Mouse (Mus musculus): ENCODE measurements around the gene Stxbp5. TPM values are rescaled to one million over a fixed set of nuclear protein-coding genes. Genes with fewer than 3 reads are reported as not detected.

The Stxbp5 gene
- polyA plus RNA-seq, 1 experiment from 2014 or later, result 2.8 TPM

DNA sequence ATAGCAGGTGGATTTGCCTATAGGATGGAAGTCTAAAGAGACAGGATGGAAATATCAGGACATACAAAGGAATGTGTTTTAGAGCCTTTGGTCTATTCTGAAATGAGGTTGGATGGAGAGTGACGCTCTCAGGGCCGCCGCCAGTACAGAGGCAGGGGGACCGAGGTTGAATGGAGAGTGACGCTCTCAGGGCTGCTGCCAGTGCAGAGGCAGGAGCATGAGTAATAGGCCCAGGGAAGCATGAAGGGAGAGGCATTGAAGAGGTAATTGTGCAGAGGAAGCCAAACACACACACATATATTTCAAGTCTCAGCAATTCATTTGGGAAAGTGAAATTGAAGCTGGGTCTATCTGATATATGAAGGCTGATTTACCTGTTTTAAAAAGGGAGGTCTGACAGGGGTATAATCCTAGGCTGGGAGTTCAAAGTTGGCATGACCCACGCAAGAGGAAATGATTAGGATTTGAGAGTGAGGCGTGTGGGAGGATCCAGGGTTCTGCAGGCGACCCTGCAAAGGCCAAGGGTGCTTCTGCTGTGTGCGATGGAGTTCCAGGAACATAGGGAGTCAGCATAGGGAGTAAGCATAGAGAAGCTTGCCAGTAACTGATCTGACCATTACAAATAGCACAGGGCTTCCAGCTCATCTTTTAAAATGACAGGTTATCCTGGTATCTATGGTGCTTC, 168.7 kb downstream of the Stxbp5 start:
- no peaks in the 10 kb centered on the region for H3K9me3 ChIP-seq (ENCODE audit: control insufficient read depth, low read length)
- H3K4me3 ChIP-seq (ENCODE audit: low read depth, low read length), result no peak overlapping the region
- no peak for DNase-seq (ENCODE audit: low spot score)
- H3K27me3 ChIP-seq (ENCODE audit: control insufficient read depth, insufficient read depth, low read length), result no peaks in the 10 kb centered on the region
- no peak overlapping the region for H3K4me2 ChIP-seq (replicated peaks; ENCODE audit: low read depth)
- 76% methylated on average over 9 of the region's 9 CpGs for whole genome bisulfite sequencing
- ATAC-seq (ENCODE audit: low FRiP score, low TSS enrichment), result no peak
- H3K4me1 ChIP-seq (replicated peaks; ENCODE audit: control insufficient read depth, insufficient read depth), result no peaks in the 10 kb centered on the region
- no peak overlapping the region for H3K27ac ChIP-seq (replicated peaks)
- no peak overlapping the region for H3K9ac ChIP-seq (ENCODE audit: low read length)
- H3K36me3 ChIP-seq (ENCODE audit: control insufficient read depth, insufficient read depth, low read length), result no peaks in the 10 kb centered on the region
- TF ChIP-seq CTCF (IDR thresholded peaks at IDR 0.05; ENCODE audit: low read depth) (no peak), EP300 (optimal IDR thresholded peaks at IDR 0.05) (no peak)

DNA sequence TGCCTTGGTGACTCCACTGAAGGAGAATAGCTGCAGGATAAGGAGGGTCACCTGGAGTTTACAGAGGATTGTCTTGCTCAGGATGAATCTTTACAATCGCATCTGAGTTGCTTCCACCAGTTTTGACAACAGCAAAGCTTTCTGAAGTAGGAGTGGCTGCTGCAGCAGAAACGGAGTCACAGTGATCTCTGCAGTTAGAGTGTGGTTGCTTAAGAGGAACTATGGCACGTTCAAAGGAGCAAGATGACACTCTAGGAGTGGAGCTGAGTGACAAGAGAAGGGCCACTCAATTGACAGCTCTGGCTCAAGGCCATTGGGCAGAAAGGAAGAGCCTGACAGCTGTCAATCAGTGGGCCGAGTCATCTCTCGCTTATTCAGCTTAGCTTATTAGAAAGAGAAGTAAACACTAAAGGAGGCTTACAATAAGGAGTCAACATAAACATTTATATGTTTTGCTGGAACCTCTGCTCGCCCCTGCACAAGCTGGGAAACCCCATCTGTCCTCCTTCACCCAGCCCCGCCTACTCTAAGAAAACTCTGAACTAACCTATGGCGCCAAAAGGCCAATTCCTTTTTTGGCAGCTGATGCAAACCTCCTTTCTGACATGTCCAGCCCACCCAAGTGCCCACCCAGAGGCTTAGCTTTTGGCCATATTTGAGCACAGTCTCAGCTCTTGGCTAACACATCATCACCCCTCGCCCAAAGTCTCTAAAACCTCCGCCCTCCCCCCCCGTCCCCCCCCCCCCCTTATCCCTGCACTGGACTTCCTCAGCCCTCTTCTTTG, 178.2 kb downstream of the Stxbp5 start:
- Histone ChIP-seq H3K9ac (ENCODE audit: low read length) (no peak overlapping the region), H3K27me3 (ENCODE audit: control insufficient read depth, insufficient read depth, low read length) (no peaks in the 10 kb centered on the region), H3K4me1 (replicated peaks; ENCODE audit: control insufficient read depth, insufficient read depth) (no peaks in the 10 kb centered on the region), H3K9me3 (ENCODE audit: control insufficient read depth, low read length) (no peaks in the 10 kb centered on the region), H3K4me2 (replicated peaks; ENCODE audit: low read depth) (no peak overlapping the region), H3K27ac (replicated peaks) (no peak overlapping the region), H3K4me3 (ENCODE audit: low read depth, low read length) (no peak overlapping the region), H3K36me3 (ENCODE audit: control insufficient read depth, insufficient read depth, low read length) (no peaks in the 10 kb centered on the region)
- peak; percentile 21; the same call in 1 of the 2 replicates for ATAC-seq (ENCODE audit: low FRiP score, low TSS enrichment)
- 62% methylated on average over 11 of the region's 11 CpGs for WGBS
- DNase-seq (ENCODE audit: low spot score), result no peak
- TF ChIP-seq CTCF (IDR thresholded peaks at IDR 0.05; ENCODE audit: low read depth), result no peak
- TF ChIP-seq EP300 (optimal IDR thresholded peaks at IDR 0.05), result no peak

DNA sequence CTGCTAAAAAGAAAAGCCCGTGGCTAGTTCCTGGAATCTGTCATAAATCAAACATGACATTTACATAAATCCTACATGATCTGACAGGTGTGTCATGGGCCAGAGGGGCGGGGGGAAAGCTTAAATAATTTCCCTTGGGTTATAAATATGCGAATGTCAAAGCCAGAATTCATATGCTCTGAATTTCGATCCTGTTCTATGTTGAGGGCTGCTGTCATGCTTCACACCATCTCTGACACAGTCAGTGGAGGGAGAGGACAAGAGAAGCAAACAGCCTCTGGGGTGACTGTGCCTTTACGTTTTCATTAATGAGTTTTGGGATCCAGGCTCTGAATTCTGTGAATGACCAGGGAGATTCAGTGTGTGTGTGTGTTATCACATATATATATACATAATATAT, 180.9 kb downstream of the Stxbp5 start:
- ATAC-seq (ENCODE audit: low FRiP score, low TSS enrichment), result no peak
- no peak overlapping the region for H3K4me3 ChIP-seq (ENCODE audit: low read depth, low read length)
- no peak overlapping the region for H3K9ac ChIP-seq (ENCODE audit: low read length)
- no peaks in the 10 kb centered on the region for H3K9me3 ChIP-seq (ENCODE audit: control insufficient read depth, low read length)
- no peak overlapping the region for H3K4me2 ChIP-seq (replicated peaks; ENCODE audit: low read depth)
- TF ChIP-seq EP300 (optimal IDR thresholded peaks at IDR 0.05) (no peak), CTCF (IDR thresholded peaks at IDR 0.05; ENCODE audit: low read depth) (no peak)
- H3K36me3 ChIP-seq (ENCODE audit: control insufficient read depth, insufficient read depth, low read length), result no peaks in the 10 kb centered on the region
- no peaks in the 10 kb centered on the region for H3K27me3 ChIP-seq (ENCODE audit: control insufficient read depth, insufficient read depth, low read length)
- H3K27ac ChIP-seq (replicated peaks), result no peak overlapping the region
- no peaks in the 10 kb centered on the region for H3K4me1 ChIP-seq (replicated peaks; ENCODE audit: control insufficient read depth, insufficient read depth)
- no peak for DNase-seq (ENCODE audit: low spot score)
- WGBS, result 59% methylated on average over 5 of the region's 5 CpGs

DNA sequence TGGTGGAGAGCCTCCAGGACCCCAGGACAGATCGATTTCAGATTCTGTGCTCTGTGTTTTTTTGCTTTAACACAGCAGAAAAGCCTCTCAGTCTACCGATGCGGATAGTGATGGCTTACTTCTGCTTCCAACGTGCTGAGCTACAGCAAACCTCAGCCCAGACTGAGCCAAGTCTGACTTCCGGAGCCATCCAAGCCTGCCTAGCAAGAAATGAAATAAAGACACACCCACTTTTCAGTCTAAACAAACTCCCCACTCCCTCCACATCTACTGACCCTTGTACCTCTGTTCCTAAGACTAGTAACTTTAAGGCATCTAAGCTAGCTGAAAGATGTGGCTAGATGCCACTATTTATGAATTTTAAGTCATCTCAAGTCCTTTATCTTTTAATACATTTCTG, 182.8 kb downstream of the Stxbp5 start:
- WGBS, result 21% methylated on average over 5 of the region's 5 CpGs
- peak; percentile 47 for DNase-seq (ENCODE audit: low spot score)
- H3K4me1 ChIP-seq (replicated peaks; ENCODE audit: control insufficient read depth, insufficient read depth), result no peaks in the 10 kb centered on the region
- H3K27me3 ChIP-seq (ENCODE audit: control insufficient read depth, insufficient read depth, low read length), result no peaks in the 10 kb centered on the region
- TF ChIP-seq CTCF (IDR thresholded peaks at IDR 0.05; ENCODE audit: low read depth), result no peak
- no peaks in the 10 kb centered on the region for H3K9me3 ChIP-seq (ENCODE audit: control insufficient read depth, low read length)
- H3K27ac ChIP-seq (replicated peaks), result 0 out of 2 replicates have a peak overlapping the region, but pooled peaks have one; percentile 24
- no peak overlapping the region for H3K4me2 ChIP-seq (replicated peaks; ENCODE audit: low read depth)
- no peak overlapping the region for H3K9ac ChIP-seq (ENCODE audit: low read length)
- H3K36me3 ChIP-seq (ENCODE audit: control insufficient read depth, insufficient read depth, low read length), result no peaks in the 10 kb centered on the region
- peak; percentile 89 for ATAC-seq (ENCODE audit: low FRiP score, low TSS enrichment)
- no peak overlapping the region for H3K4me3 ChIP-seq (ENCODE audit: low read depth, low read length)

Other genes with a start within 250 kb of the Stxbp5 start
- gene Samd5, start 225.9 kb downstream of the Stxbp5 start, polyA plus RNA-seq (2015; fragmentation: Nextera tagmentation; extraction: Ambion mirVana), result 4.6 and 4.7 TPM in 2 replicates

Data from stomach, postnatal 0 days (tissue).